Mouse (Mus musculus): ENCODE results near the gene Nab2. TPM values are rescaled to one million over a fixed set of nuclear protein-coding genes. Genes with fewer than 3 reads are reported as not detected.
A peak's percentile ranks its signal among the peaks of the same experiment; 100 is the strongest.

Nab2 gene
- total and polyA plus RNA-seq, 2 experiments from 2014 or later, result 1.1 to 4.1 TPM

GRCm38 (mm10) chr10:127622057-127622392 is 46.3 kb downstream of the Nab2 start:
- Histone ChIP-seq H3K4me2 (ENCODE audit: low read depth, low read length) (peak overlapping the region; percentile 93), H3K9ac (replicated peaks; ENCODE audit: low read length) (peak overlapping the region; percentile 96), H3K36me3 (ENCODE audit: insufficient read depth, low read length) (no peaks in the 10 kb centered on the region), H3K4me3 (ENCODE audit: low read length) (peak overlapping the region; percentile 63), H3K4me1 (ENCODE audit: insufficient read depth, low read length) (peaks cover 22% of the 10 kb centered on the region), H3K27ac (peak overlapping the region; percentile 87), H3K9me3 (ENCODE audit: low read length) (no peaks in the 10 kb centered on the region), H3K27me3 (ENCODE audit: insufficient read depth, low read length) (no peaks in the 10 kb centered on the region)
- peak; percentile 68 for DNase-seq (ENCODE audit: low spot score)
- peak; percentile 71 for TF ChIP-seq CTCF (IDR thresholded peaks at IDR 0.05; ENCODE audit: low read depth)
- WGBS, result 1% methylated on average over 13 of the region's 13 CpGs
- ATAC-seq, result peak; percentile 24

- DNase-seq (ENCODE audit: low spot score) (peak; percentile 94), ATAC-seq (peak; percentile 76)
- TF ChIP-seq CTCF (IDR thresholded peaks at IDR 0.05; ENCODE audit: low read depth), result no peak
- Histone ChIP-seq H3K36me3 (ENCODE audit: insufficient read depth, low read length) (no peaks in the 10 kb centered on the region), H3K4me3 (ENCODE audit: low read length) (peak overlapping the region; percentile 63), H3K27me3 (ENCODE audit: insufficient read depth, low read length) (no peaks in the 10 kb centered on the region), H3K27ac (peak overlapping the region; percentile 87), H3K4me1 (ENCODE audit: insufficient read depth, low read length) (peaks cover 25% of the 10 kb centered on the region), H3K9me3 (ENCODE audit: low read length) (no peaks in the 10 kb centered on the region), H3K9ac (replicated peaks; ENCODE audit: low read length) (peak overlapping the region; percentile 96), H3K4me2 (ENCODE audit: low read depth, low read length) (peak overlapping the region; percentile 93)
- WGBS, result 1% methylated on average over 29 of the region's 39 CpGs
These were observed 46.9 kb downstream of the Nab2 start for GRCm38 (mm10) chr10:127621191-127622056.

DNA sequence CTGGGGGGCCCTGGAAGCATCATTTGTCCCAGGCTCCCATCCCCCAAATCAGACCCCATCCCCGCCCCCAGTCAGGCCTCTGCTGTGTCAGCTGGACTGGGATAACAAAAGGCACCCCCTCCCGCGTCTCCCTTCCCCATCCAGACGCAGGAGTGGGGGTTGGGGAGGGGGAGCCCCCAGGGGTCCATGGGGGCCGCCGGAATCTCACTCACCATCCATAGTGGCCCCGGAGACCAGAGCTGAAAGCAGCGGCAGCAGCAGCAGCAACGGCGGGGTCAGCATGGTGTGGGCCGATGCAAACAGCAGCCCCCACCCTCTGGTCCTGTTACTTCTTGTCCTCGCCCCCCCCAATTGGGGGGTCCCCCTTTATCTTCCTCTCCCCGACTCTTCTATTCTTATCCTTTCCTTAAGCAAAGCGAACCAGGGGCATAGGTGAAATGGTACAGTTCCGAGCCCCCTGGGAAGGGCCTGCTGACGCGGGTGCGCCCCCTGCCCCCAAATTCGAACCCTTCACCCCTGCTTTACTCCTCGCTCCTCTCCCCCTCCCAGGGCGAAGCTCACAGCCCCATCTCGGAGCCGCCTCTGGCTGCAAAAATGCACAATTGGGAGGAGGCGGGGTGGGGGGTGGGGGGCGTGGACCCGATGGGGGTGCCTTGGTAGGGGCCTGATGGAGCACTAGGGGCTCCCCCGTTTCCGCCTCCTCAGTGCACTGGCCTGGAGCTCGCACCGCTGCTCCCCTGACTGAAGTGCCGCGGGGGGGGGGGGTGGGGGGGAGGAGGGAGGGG is 47.8 kb downstream of the Nab2 start, which contains the start of gene Lrp1:
Lrp1 (minus strand) TSS at position 743 of the 785 bp plus-strand sequence.
- H3K4me1 ChIP-seq (ENCODE audit: insufficient read depth, low read length), result peaks cover 33% of the 10 kb centered on the region
- H3K4me3 ChIP-seq (ENCODE audit: low read length), result peak within 1 kb of the TSS; percentile 63
- peak within 1 kb of the TSS; percentile 96 for H3K9ac ChIP-seq (replicated peaks; ENCODE audit: low read length)
- no peaks in the 10 kb centered on the region for H3K36me3 ChIP-seq (ENCODE audit: insufficient read depth, low read length)
- H3K27ac ChIP-seq, result peak within 1 kb of the TSS; percentile 89
- no peaks in the 10 kb centered on the region for H3K9me3 ChIP-seq (ENCODE audit: low read length)
- WGBS, result under 1% methylated on average over 27 of the region's 32 CpGs
- ATAC-seq (peak; percentile 69), DNase-seq (ENCODE audit: low spot score) (peak; percentile 69)
- H3K4me2 ChIP-seq (ENCODE audit: low read depth, low read length), result peak within 1 kb of the TSS; percentile 93
- peak; percentile 22 for TF ChIP-seq CTCF (IDR thresholded peaks at IDR 0.05; ENCODE audit: low read depth)
- no peaks in the 10 kb centered on the region for H3K27me3 ChIP-seq (ENCODE audit: insufficient read depth, low read length)

DNA sequence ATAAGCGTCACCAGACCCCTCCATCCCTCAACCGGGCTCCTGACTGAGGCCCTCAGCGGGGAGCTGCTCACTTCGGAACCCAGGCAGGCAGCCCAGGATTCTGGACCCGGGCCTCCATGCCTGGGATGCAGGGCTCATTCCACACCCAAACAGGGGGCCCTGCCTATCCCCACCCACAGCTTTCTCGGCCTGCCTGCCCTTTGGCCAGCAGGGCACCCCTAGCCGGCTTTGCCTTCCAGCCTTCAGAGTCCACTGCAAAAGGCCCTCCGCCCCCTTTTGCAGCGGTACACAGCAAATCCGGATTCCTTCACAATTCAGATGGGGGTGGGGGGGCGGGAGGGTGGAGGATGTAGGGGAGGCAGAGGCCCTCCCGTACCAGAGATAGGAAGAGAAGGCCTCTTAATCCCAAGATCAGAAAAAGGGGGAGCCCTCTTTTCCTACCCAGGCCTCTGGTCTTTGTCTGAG is 48.4 kb downstream of the Nab2 start:
- DNase-seq (ENCODE audit: low spot score), result peak; percentile 43
- peak overlapping the region; percentile 93 for H3K4me2 ChIP-seq (ENCODE audit: low read depth, low read length)
- H3K4me1 ChIP-seq (ENCODE audit: insufficient read depth, low read length), result peaks cover 39% of the 10 kb centered on the region
- no peaks in the 10 kb centered on the region for H3K9me3 ChIP-seq (ENCODE audit: low read length)
- TF ChIP-seq CTCF (IDR thresholded peaks at IDR 0.05; ENCODE audit: low read depth), result no peak; the same call in 1 of the 2 replicates
- H3K27ac ChIP-seq, result peak overlapping the region; percentile 89
- peak overlapping the region; percentile 96 for H3K9ac ChIP-seq (replicated peaks; ENCODE audit: low read length)
- peak; percentile 10 for ATAC-seq
- H3K27me3 ChIP-seq (ENCODE audit: insufficient read depth, low read length), result no peaks in the 10 kb centered on the region
- no peaks in the 10 kb centered on the region for H3K36me3 ChIP-seq (ENCODE audit: insufficient read depth, low read length)
- WGBS, result 3% methylated on average over 12 of the region's 12 CpGs
- peak overlapping the region; percentile 63 for H3K4me3 ChIP-seq (ENCODE audit: low read length)

DNA sequence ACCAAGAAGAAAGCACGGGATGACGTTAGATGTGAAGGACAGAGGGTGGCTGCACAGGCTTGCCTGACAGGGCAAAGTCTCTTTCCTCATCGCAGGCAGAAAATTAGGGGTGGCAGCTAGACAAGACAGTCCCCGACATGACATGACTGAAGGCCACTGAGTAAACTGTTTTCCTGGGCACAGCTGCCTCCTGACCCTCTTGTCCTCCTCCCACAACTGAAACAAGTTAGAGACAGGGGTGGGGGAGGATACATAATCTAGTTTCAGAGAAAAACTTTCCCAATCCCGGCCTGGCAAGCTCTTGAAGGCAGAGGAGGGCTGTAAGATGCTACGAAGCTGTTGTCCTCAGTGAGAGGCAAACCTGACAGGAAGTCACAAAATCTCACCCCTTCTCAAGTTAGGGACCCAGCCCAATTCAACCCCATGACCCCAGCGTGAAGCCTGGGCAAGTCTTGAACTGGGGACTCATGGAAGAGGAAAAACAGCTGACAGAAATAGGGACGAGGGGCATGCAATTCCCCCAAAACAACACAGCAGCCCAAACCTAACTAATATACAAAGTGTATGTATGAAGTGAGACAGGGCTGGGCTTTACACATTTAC is 49.1 kb downstream of the Nab2 start:
- no peaks in the 10 kb centered on the region for H3K9me3 ChIP-seq (ENCODE audit: low read length)
- H3K4me3 ChIP-seq (ENCODE audit: low read length), result peak overlapping the region; percentile 63
- peak overlapping the region; percentile 96 for H3K9ac ChIP-seq (replicated peaks; ENCODE audit: low read length)
- WGBS, result 16% methylated on average over 8 of the region's 8 CpGs
- DNase-seq (ENCODE audit: low spot score) (no peak), ATAC-seq (no peak)
- peak overlapping the region; percentile 89; the same call in 1 of the 2 replicates for H3K27ac ChIP-seq
- H3K4me1 ChIP-seq (ENCODE audit: insufficient read depth, low read length), result peaks cover 46% of the 10 kb centered on the region
- no peak for TF ChIP-seq CTCF (IDR thresholded peaks at IDR 0.05; ENCODE audit: low read depth)
- H3K27me3 ChIP-seq (ENCODE audit: insufficient read depth, low read length), result no peaks in the 10 kb centered on the region
- no peaks in the 10 kb centered on the region for H3K36me3 ChIP-seq (ENCODE audit: insufficient read depth, low read length)
- H3K4me2 ChIP-seq (ENCODE audit: low read depth, low read length), result peak overlapping the region; percentile 93

- H3K9ac ChIP-seq (replicated peaks; ENCODE audit: low read length), result 0 out of 2 replicates have a peak overlapping the region, but pooled peaks have one; percentile 96
- no peak for TF ChIP-seq CTCF (IDR thresholded peaks at IDR 0.05; ENCODE audit: low read depth)
- ATAC-seq (no peak), DNase-seq (ENCODE audit: low spot score) (no peak)
- peak overlapping the region; percentile 63; the same call in 1 of the 2 replicates for H3K4me3 ChIP-seq (ENCODE audit: low read length)
- no peaks in the 10 kb centered on the region for H3K27me3 ChIP-seq (ENCODE audit: insufficient read depth, low read length)
- H3K4me1 ChIP-seq (ENCODE audit: insufficient read depth, low read length), result peaks cover 52% of the 10 kb centered on the region
- H3K9me3 ChIP-seq (ENCODE audit: low read length), result no peaks in the 10 kb centered on the region
- H3K4me2 ChIP-seq (ENCODE audit: low read depth, low read length), result peak overlapping the region; percentile 93
- no peak overlapping the region for H3K27ac ChIP-seq
- 26% methylated on average over 6 of the region's 6 CpGs for WGBS
- H3K36me3 ChIP-seq (ENCODE audit: insufficient read depth, low read length), result no peaks in the 10 kb centered on the region
These were observed 50.2 kb downstream of the Nab2 start for GRCm38 (mm10) chr10:127618173-127618572.
